Mouse (Mus musculus) lung, postnatal 4 days (tissue): ENCODE measurements around the gene H1f0.
"Not testable (repeated sequence)": the region's sequence is repeated elsewhere in the genome, so short reads cannot be mapped to it uniquely, and the experiment has no call there.

Experiments
- DNase-seq, 2 experiments: peaks; one replicate each; pipeline ENCODE4 v3.0.0; 2021

H1f0 gene

GRCm38 (mm10) chr15:79006638-79007037, 21.6 kb upstream of the H1f0 start:
- no peak for DNase-seq

GRCm38 (mm10) chr15:79007059-79007458, 21.2 kb upstream of the H1f0 start:
- DNase-seq, result no peak

- DNase-seq, result not testable (repeated sequence)
Measured at GRCm38 (mm10) chr15:79007836-79008235, 20.4 kb upstream of the H1f0 start.

GRCm38 (mm10) chr15:79009734-79010133, 18.5 kb upstream of the H1f0 start:
- DNase-seq, result no peak

- no peak for DNase-seq
Measured at GRCm38 (mm10) chr15:79011550-79011949, 16.7 kb upstream of the H1f0 start.

- DNase-seq, result no peak
Measured at GRCm38 (mm10) chr15:79013382-79013781, 14.9 kb upstream of the H1f0 start.

- DNase-seq, result no peak
Measured at GRCm38 (mm10) chr15:79018191-79018590, 10.1 kb upstream of the H1f0 start.

- no peak for DNase-seq
Measured at GRCm38 (mm10) chr15:79018886-79019285, 9.4 kb upstream of the H1f0 start.

- DNase-seq, result no peak
Measured at GRCm38 (mm10) chr15:79022671-79023230, 5.5 kb upstream of the H1f0 start.

GRCm38 (mm10) chr15:79023366-79023765, 4.9 kb upstream of the H1f0 start:
- DNase-seq, result no peak

GRCm38 (mm10) chr15:79025687-79026308, 2.5 kb upstream of the H1f0 start:
- no peak for DNase-seq

- DNase-seq, result peak in 1 of 2 experiments; percentile 14
Measured at GRCm38 (mm10) chr15:79026511-79027290, 1.5 kb upstream of the H1f0 start.

- peak; percentile 63 for DNase-seq
Measured at GRCm38 (mm10) chr15:79027291-79028205, 702 bp upstream of the H1f0 start.

- DNase-seq, result no peak
Measured at GRCm38 (mm10) chr15:79028823-79029484, 704 bp downstream of the H1f0 start.

GRCm38 (mm10) chr15:79029519-79030241, 1.4 kb downstream of the H1f0 start:
- DNase-seq, result no peak

- DNase-seq, result peak; percentile 89 to 95
Measured at GRCm38 (mm10) chr15:79030551-79031435, 2.5 kb downstream of the H1f0 start.

- DNase-seq, result not testable (repeated sequence)
Measured at GRCm38 (mm10) chr15:79031908-79032307, 3.7 kb downstream of the H1f0 start.

GRCm38 (mm10) chr15:79037913-79038328, 9.7 kb downstream of the H1f0 start:
- peak; percentile 72 to 79 for DNase-seq

GRCm38 (mm10) chr15:79038331-79038730, 10.1 kb downstream of the H1f0 start:
- DNase-seq, result no peak

GRCm38 (mm10) chr15:79038853-79039252, 10.6 kb downstream of the H1f0 start:
- peak; percentile 91 for DNase-seq
